Mouse (Mus musculus): ENCODE measurements around the gene Arhgef15. TPM values are rescaled to one million over a fixed set of nuclear protein-coding genes. Genes with fewer than 3 reads are reported as not detected.
"Not testable (repeated sequence)": the region's sequence is repeated elsewhere in the genome, so short reads cannot be mapped to it uniquely, and the experiment has no call there.

Gene Arhgef15
- polyA plus RNA-seq, 1 experiment = 3.7 TPM

GRCm38 (mm10) chr11:68965050-68965449 is 7.8 kb upstream of the Arhgef15 start:
- no peaks in the 10 kb centered on the region for H3K27me3 ChIP-seq (ENCODE audit: control insufficient read depth, insufficient read depth, low read length)
- H3K27ac ChIP-seq (ENCODE audit: control insufficient read depth, insufficient read depth, low read depth, low read length) = no peak overlapping the region
- TF ChIP-seq POLR2A (IDR thresholded peaks at IDR 0.05; ENCODE audit: control insufficient read depth, low read depth, low read length) = no peak
- no peak for TF ChIP-seq CTCF (IDR thresholded peaks at IDR 0.05; ENCODE audit: control insufficient read depth, insufficient read depth, insufficient replicate concordance, low read depth, low read length)
- no peaks in the 10 kb centered on the region for H3K36me3 ChIP-seq (ENCODE audit: control insufficient read depth, insufficient read depth, low read length)
- H3K4me3 ChIP-seq (ENCODE audit: control insufficient read depth, low read depth, low read length) = no peak overlapping the region
- H3K4me1 ChIP-seq (ENCODE audit: control insufficient read depth, insufficient read depth, low read length) = peaks cover 4% of the 10 kb centered on the region

DNA sequence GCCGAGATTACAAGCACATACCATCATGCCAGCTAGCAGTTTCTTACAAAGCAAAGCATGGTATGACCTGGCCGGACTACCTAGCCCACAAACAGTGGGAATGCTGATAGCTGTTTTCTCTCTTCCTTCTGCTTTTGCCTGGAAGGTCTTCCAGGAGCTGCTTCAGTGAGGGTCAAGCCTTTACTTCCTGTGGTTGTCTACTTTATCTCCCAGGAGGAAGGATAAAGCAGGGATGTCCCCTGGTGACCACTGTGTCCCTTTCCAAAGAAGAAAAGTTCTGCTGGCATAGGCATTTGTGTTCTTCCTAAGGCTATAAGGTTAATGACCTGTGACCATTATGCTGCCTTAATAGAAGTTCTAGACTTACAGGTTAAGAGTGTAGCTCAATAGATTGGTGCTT is 6.1 kb upstream of the Arhgef15 start:
- no peaks in the 10 kb centered on the region for H3K36me3 ChIP-seq (ENCODE audit: control insufficient read depth, insufficient read depth, low read length)
- TF ChIP-seq CTCF (IDR thresholded peaks at IDR 0.05; ENCODE audit: control insufficient read depth, insufficient read depth, insufficient replicate concordance, low read depth, low read length) = no peak
- no peak for TF ChIP-seq POLR2A (IDR thresholded peaks at IDR 0.05; ENCODE audit: control insufficient read depth, low read depth, low read length)
- no peak overlapping the region for H3K4me3 ChIP-seq (ENCODE audit: control insufficient read depth, low read depth, low read length)
- H3K4me1 ChIP-seq (ENCODE audit: control insufficient read depth, insufficient read depth, low read length) = peaks cover 2% of the 10 kb centered on the region
- H3K27ac ChIP-seq (ENCODE audit: control insufficient read depth, insufficient read depth, low read depth, low read length) = no peak overlapping the region
- H3K27me3 ChIP-seq (ENCODE audit: control insufficient read depth, insufficient read depth, low read length) = no peaks in the 10 kb centered on the region

DNA sequence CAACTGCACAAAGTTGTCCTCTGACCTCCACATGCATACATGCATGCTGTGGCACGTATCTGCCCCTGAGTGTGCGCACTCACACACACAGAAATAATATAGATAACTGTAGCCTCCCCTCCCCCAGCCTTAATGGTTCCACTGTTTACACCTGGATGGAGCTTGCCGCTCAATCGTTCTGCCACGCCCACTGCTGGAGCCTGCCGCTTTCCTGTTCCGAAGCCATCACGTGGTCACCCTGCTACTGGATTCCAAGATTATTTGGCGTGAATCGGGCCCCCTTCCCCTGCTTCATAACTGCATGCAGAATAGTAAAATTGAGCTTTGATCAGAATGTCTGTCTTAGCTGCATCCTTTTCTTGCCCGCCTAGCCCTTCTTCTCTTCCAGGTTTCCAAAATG is 4.9 kb upstream of the Arhgef15 start:
- H3K4me3 ChIP-seq (ENCODE audit: control insufficient read depth, low read depth, low read length); H3K27ac ChIP-seq (ENCODE audit: control insufficient read depth, insufficient read depth, low read depth, low read length); H3K4me1 ChIP-seq (ENCODE audit: control insufficient read depth, insufficient read depth, low read length); H3K27me3 ChIP-seq (ENCODE audit: control insufficient read depth, insufficient read depth, low read length); H3K36me3 ChIP-seq (ENCODE audit: control insufficient read depth, insufficient read depth, low read length): not testable (repeated sequence)

GRCm38 (mm10) chr11:68961596-68961995 is 4.3 kb upstream of the Arhgef15 start:
- Histone ChIP-seq H3K4me1 (ENCODE audit: control insufficient read depth, insufficient read depth, low read length) (no peaks in the 10 kb centered on the region; the same call in 1 of the 2 replicates), H3K36me3 (ENCODE audit: control insufficient read depth, insufficient read depth, low read length) (no peaks in the 10 kb centered on the region), H3K4me3 (ENCODE audit: control insufficient read depth, low read depth, low read length) (no peak overlapping the region), H3K27ac (ENCODE audit: control insufficient read depth, insufficient read depth, low read depth, low read length) (no peak overlapping the region), H3K27me3 (ENCODE audit: control insufficient read depth, insufficient read depth, low read length) (no peaks in the 10 kb centered on the region)
- TF ChIP-seq CTCF (IDR thresholded peaks at IDR 0.05; ENCODE audit: control insufficient read depth, insufficient read depth, insufficient replicate concordance, low read depth, low read length) (no peak), POLR2A (IDR thresholded peaks at IDR 0.05; ENCODE audit: control insufficient read depth, low read depth, low read length) (no peak)

- TF ChIP-seq POLR2A (IDR thresholded peaks at IDR 0.05; ENCODE audit: control insufficient read depth, low read depth, low read length) (no peak), CTCF (IDR thresholded peaks at IDR 0.05; ENCODE audit: control insufficient read depth, insufficient read depth, insufficient replicate concordance, low read depth, low read length) (no peak)
- H3K4me1 ChIP-seq (ENCODE audit: control insufficient read depth, insufficient read depth, low read length) = peaks cover 8% of the 10 kb centered on the region
- no peak overlapping the region for H3K27ac ChIP-seq (ENCODE audit: control insufficient read depth, insufficient read depth, low read depth, low read length)
- H3K27me3 ChIP-seq (ENCODE audit: control insufficient read depth, insufficient read depth, low read length) = no peaks in the 10 kb centered on the region
- H3K36me3 ChIP-seq (ENCODE audit: control insufficient read depth, insufficient read depth, low read length) = no peaks in the 10 kb centered on the region
- no peak overlapping the region for H3K4me3 ChIP-seq (ENCODE audit: control insufficient read depth, low read depth, low read length)
Observed at GRCm38 (mm10) chr11:68957971-68958370, 691 bp upstream of the Arhgef15 start.

DNA sequence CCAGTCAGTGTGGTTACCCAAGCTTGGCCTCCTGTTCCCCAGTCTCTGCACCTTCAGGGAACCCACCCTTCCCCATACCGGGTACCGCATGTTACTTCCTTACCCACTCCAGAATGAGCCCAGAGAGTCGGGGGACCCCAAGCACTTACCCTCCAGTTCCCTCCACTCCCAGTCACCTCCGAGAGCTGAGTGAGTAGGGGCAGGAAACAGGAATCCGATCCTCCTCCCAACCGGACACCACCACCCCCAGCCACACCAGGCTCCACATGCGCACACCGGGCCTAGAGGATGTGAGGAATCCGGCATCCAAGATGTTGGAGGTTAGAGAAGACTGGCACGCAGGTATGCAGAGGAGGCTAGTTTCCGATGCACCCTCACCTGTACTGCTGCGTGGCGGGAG is 583 bp downstream of the Arhgef15 start:
- no peak overlapping the region for H3K27ac ChIP-seq (ENCODE audit: control insufficient read depth, insufficient read depth, low read depth, low read length)
- no peaks in the 10 kb centered on the region for H3K27me3 ChIP-seq (ENCODE audit: control insufficient read depth, insufficient read depth, low read length)
- no peak overlapping the region for H3K4me3 ChIP-seq (ENCODE audit: control insufficient read depth, low read depth, low read length)
- peaks cover 8% of the 10 kb centered on the region for H3K4me1 ChIP-seq (ENCODE audit: control insufficient read depth, insufficient read depth, low read length)
- TF ChIP-seq CTCF (IDR thresholded peaks at IDR 0.05; ENCODE audit: control insufficient read depth, insufficient read depth, insufficient replicate concordance, low read depth, low read length) (no peak), POLR2A (IDR thresholded peaks at IDR 0.05; ENCODE audit: control insufficient read depth, low read depth, low read length) (no peak)
- no peaks in the 10 kb centered on the region for H3K36me3 ChIP-seq (ENCODE audit: control insufficient read depth, insufficient read depth, low read length)

- Histone ChIP-seq H3K27ac (ENCODE audit: control insufficient read depth, insufficient read depth, low read depth, low read length) (no peak overlapping the region), H3K4me1 (ENCODE audit: control insufficient read depth, insufficient read depth, low read length) (peaks cover 8% of the 10 kb centered on the region), H3K27me3 (ENCODE audit: control insufficient read depth, insufficient read depth, low read length) (no peaks in the 10 kb centered on the region), H3K4me3 (ENCODE audit: control insufficient read depth, low read depth, low read length) (no peak overlapping the region), H3K36me3 (ENCODE audit: control insufficient read depth, insufficient read depth, low read length) (no peaks in the 10 kb centered on the region)
- TF ChIP-seq POLR2A (IDR thresholded peaks at IDR 0.05; ENCODE audit: control insufficient read depth, low read depth, low read length) (no peak), CTCF (IDR thresholded peaks at IDR 0.05; ENCODE audit: control insufficient read depth, insufficient read depth, insufficient replicate concordance, low read depth, low read length) (no peak)
Observed at GRCm38 (mm10) chr11:68956107-68956506, 1.2 kb downstream of the Arhgef15 start.

- Histone ChIP-seq H3K36me3 (ENCODE audit: control insufficient read depth, insufficient read depth, low read length) (no peaks in the 10 kb centered on the region), H3K27ac (ENCODE audit: control insufficient read depth, insufficient read depth, low read depth, low read length) (no peak overlapping the region; the same call in 1 of the 2 replicates), H3K4me3 (ENCODE audit: control insufficient read depth, low read depth, low read length) (no peak overlapping the region), H3K4me1 (ENCODE audit: control insufficient read depth, insufficient read depth, low read length) (peaks cover 8% of the 10 kb centered on the region), H3K27me3 (ENCODE audit: control insufficient read depth, insufficient read depth, low read length) (no peaks in the 10 kb centered on the region)
- TF ChIP-seq CTCF (IDR thresholded peaks at IDR 0.05; ENCODE audit: control insufficient read depth, insufficient read depth, insufficient replicate concordance, low read depth, low read length) = no peak
- TF ChIP-seq POLR2A (IDR thresholded peaks at IDR 0.05; ENCODE audit: control insufficient read depth, low read depth, low read length) = no peak
Observed at GRCm38 (mm10) chr11:68955473-68955872, 1.8 kb downstream of the Arhgef15 start.

All from testis, adult 2 months (tissue).